Mouse (Mus musculus) bone marrow, adult 2 months (tissue): ENCODE data around the gene Prkd2.

Experiments used
- CTCF ChIP-seq: fragments of 200-500 bp; IDR thresholded peaks from 2 replicates; pipeline ENCODE4 v1.5.1; 2011; ENCODE audit warnings: low read length, control low read depth; ENCODE audit not compliant: control insufficient read depth, insufficient read depth
- POLR2A ChIP-seq: fragments of 200-500 bp; IDR thresholded peaks from 2 replicates; pipeline ENCODE4 v1.6.1; 2011; ENCODE audit warnings: low read depth, mild to moderate bottlenecking, control low read depth, low read length, borderline replicate concordance; ENCODE audit not compliant: control insufficient read depth

GRCm38 (mm10) chr7:16808647-16809046 lies 34.1 kb upstream of the Prkd2 start:
- TF ChIP-seq CTCF: no peak
- TF ChIP-seq POLR2A: no peak
